Mouse (Mus musculus): ENCODE measurements around the gene Rdm1. TPM values are rescaled to one million over a fixed set of nuclear protein-coding genes. Genes with fewer than 3 reads are reported as not detected.
"Not testable (repeated sequence)": the region's sequence is repeated elsewhere in the genome, so short reads cannot be mapped to it uniquely, and the experiment has no call there.

Gene Rdm1
- polyA plus RNA-seq, 1 experiment = 13.9 TPM

DNA sequence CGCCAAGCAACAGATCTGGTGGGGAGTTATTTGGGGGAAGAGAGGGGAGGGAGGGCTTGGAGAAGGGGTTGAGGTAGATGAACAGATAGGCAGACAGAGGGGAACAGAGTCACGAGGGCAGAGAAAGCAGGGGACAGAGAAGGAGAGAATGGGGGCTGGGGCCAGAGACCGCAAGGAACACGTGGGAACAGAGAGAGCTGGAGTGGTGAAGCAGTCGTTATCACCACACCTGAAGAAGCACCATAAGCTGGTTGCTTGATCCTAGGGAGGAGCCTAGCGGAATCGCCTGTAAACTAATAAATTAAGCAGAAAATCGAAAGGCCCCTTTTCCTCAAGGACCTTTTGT is 373 bp upstream of the Rdm1 start:
- WGBS = 8% methylated on average over 8 of the region's 8 CpGs
- no peaks in the 10 kb centered on the region for H3K4me1 ChIP-seq (ENCODE audit: control insufficient read depth, insufficient read depth, low read length)
- no peaks in the 10 kb centered on the region for H3K27me3 ChIP-seq (ENCODE audit: control insufficient read depth, insufficient read depth, low read length)
- no peak overlapping the region for H3K27ac ChIP-seq (ENCODE audit: insufficient read depth, low read length)
- no peak for DNase-seq
- TF ChIP-seq CTCF (IDR thresholded peaks at IDR 0.05; ENCODE audit: borderline replicate concordance, insufficient read depth, low read depth, low read length) (no peak), POLR2A (IDR thresholded peaks at IDR 0.05; ENCODE audit: borderline replicate concordance, insufficient read depth, low read length) (no peak)
- peak overlapping the region; percentile 53 for H3K4me3 ChIP-seq (replicated peaks; ENCODE audit: insufficient read depth, low read depth, low read length)

DNA sequence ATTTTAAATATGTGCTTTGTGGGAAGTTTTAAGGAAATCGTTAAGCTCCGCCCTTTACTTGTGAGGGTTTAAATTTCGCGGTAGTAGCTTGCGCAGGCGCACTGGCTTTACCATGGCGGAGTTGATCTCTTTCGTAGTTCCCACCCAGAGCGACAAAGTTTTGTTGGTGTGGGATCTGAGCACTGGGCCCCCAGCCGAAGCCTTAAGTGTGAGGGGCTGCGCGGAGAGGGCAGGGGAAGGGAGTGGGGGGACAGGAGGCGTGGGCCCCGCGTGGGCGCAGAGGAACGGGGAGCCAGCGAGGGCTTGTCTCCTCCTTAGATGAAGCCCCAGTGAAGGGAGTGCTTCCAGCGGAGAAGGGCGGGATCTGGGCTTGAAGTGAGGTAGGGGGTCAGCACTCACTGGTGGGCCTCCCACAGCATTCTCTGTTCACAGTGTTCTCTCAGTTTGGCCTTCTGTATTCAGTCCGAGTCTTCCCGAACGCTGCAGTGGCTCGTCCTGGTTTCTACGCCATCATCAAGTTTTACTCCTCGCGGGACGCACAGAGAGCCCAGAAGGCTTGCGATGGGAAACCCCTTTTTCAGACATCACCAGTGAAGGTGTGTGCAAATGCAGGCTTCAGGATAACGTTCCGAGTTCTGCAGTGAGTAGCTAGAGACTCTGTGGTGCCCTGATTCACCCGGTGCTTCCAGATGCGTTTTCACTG is 1.0 kb downstream of the Rdm1 start:
- TF ChIP-seq CTCF (IDR thresholded peaks at IDR 0.05; ENCODE audit: borderline replicate concordance, insufficient read depth, low read depth, low read length) (no peak), POLR2A (IDR thresholded peaks at IDR 0.05; ENCODE audit: borderline replicate concordance, insufficient read depth, low read length) (no peak)
- peak; percentile 70 to 82 for DNase-seq
- Histone ChIP-seq H3K4me1 (ENCODE audit: control insufficient read depth, insufficient read depth, low read length) (no peaks in the 10 kb centered on the region), H3K4me3 (replicated peaks; ENCODE audit: insufficient read depth, low read depth, low read length) (peak overlapping the region; percentile 69), H3K27me3 (ENCODE audit: control insufficient read depth, insufficient read depth, low read length) (no peaks in the 10 kb centered on the region), H3K27ac (ENCODE audit: insufficient read depth, low read length) (no peak overlapping the region)
- WGBS = under 1% methylated on average over 32 of the region's 33 CpGs

DNA sequence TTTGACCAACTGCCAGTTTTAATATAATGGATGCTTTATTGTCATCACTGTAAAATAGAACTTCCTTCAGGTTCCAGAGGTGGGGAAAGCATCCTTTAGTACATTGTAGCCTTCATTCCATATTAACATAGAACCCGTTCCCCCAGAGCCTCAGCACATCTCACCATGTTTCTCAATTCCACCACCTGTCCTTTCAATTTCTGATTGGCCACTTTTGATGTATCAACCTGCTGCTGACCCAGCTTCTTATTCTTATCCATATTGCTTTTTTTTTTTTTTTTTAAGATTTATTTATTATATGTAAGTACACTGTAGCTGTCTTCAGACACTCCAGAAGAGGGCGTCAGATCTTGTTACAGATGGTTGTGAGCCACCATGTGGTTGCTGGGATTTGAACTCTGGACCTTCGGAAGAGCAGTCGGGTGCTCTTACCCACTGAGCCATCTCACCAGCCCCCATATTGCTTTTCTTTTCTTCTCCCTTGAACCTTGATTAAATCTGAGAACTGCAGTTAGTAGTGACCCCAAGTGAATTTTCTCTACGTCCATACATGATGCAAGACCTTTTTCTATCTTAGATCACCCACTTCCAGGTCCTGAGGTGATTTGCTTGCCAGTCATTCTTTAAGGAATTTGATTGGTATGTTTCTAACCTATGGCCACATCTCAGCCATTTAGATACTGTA is 1.9 kb downstream of the Rdm1 start:
- H3K4me1 ChIP-seq (ENCODE audit: control insufficient read depth, insufficient read depth, low read length); H3K27ac ChIP-seq (ENCODE audit: insufficient read depth, low read length); DNase-seq; H3K4me3 ChIP-seq (replicated peaks; ENCODE audit: insufficient read depth, low read depth, low read length); H3K27me3 ChIP-seq (ENCODE audit: control insufficient read depth, insufficient read depth, low read length): not testable (repeated sequence)
- 59% methylated on average over 4 of the region's 5 CpGs for WGBS

DNA sequence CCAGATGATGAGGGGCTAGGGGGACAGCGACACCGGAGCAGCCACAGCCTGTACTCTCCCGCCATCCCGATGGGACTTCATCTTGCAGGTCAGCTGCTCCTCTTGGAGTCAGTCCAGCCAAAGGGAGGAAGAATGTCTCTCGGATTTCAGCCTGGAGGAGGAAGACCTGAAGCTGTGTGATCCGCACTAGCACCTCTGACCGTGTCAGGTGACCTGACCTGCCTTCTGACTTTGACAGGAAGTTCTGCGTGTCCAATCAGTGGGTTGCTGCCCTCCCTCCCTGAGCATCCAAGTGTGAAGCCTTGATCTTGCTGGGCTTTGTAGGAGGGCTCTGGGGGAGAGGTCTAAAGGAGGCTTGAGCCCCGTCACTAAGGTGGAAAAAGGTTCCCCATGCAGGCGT is 8.7 kb downstream of the Rdm1 start:
- Histone ChIP-seq H3K27me3 (ENCODE audit: control insufficient read depth, insufficient read depth, low read length) (no peaks in the 10 kb centered on the region), H3K4me1 (ENCODE audit: control insufficient read depth, insufficient read depth, low read length) (no peaks in the 10 kb centered on the region; the same call in 1 of the 2 replicates), H3K27ac (ENCODE audit: insufficient read depth, low read length) (no peak overlapping the region), H3K4me3 (replicated peaks; ENCODE audit: insufficient read depth, low read depth, low read length) (no peak overlapping the region)
- no peak for DNase-seq
- TF ChIP-seq CTCF (IDR thresholded peaks at IDR 0.05; ENCODE audit: borderline replicate concordance, insufficient read depth, low read depth, low read length) = no peak
- TF ChIP-seq POLR2A (IDR thresholded peaks at IDR 0.05; ENCODE audit: borderline replicate concordance, insufficient read depth, low read length) = no peak
- whole genome bisulfite sequencing = 67% methylated on average over 10 of the region's 10 CpGs

DNA sequence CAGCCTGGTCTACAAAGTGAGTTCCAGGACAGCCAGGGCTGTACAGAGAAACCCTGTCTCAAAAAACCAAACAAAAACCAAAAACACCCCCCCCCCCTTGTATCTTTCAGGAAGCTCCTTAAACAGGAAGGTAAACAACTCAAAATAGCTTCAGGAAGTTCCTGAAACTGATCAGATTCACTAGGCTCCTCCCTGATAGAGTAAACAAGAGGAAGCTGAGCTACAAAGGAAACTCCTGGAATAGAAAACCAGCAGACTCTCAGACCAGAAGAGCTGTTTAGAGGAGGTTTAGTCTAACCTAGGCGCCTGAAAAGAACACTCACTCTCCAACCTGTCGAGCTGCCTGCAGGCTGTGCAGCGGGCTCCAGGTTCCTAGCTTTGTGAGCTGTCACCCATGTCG is 12.8 kb downstream of the Rdm1 start:
- 94% methylated on average over 4 of the region's 4 CpGs for WGBS
- H3K27ac ChIP-seq (ENCODE audit: insufficient read depth, low read length) = no peak overlapping the region
- no peaks in the 10 kb centered on the region; the same call in 1 of the 2 replicates for H3K4me1 ChIP-seq (ENCODE audit: control insufficient read depth, insufficient read depth, low read length)
- DNase-seq = no peak
- H3K27me3 ChIP-seq (ENCODE audit: control insufficient read depth, insufficient read depth, low read length) = no peaks in the 10 kb centered on the region
- no peak overlapping the region for H3K4me3 ChIP-seq (replicated peaks; ENCODE audit: insufficient read depth, low read depth, low read length)
- TF ChIP-seq POLR2A (IDR thresholded peaks at IDR 0.05; ENCODE audit: borderline replicate concordance, insufficient read depth, low read length) (no peak), CTCF (IDR thresholded peaks at IDR 0.05; ENCODE audit: borderline replicate concordance, insufficient read depth, low read depth, low read length) (no peak)

DNA sequence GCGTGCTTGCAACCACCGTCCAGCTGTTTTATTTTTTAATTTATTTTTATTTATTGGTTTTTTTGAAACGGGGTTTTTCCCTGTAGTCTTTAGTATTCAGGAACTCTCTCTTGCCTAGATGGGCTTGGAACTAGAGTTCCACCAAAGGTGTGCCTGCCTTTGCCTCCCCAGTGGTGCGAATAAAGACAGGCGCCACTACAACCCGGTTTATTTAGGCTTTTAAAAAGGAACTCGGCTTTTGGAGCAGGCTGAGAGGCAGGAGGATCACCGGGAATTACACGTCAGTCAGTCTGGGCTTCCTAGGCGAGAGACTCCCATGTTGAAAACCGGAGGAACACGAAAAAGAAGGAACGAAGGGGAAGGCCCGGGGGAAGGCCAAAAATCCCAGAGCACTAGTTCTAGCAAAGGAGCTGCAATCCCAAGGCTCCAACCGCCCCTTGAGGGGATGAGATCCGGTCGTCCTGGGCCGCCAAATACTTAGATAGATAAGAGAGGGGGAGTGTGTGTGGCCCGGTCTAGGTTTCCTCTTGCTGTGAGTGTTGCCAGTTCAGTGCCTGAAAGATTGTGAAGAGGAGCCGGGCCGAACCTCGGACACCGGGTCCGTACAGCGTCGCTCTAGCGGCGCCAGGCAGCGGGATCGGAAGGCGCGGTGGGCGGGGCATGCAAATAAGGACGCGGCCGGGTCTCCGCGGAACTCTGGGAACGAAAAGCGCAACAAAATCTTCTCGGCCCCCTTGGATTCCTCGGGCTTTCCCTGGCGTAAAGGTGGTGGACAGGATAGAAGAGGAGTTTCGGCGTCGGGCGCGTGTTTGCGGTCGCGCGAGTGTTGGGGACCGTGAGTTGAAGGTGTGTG is 14.1 kb downstream of the Rdm1 start:
- peak; percentile 86 to 88 for DNase-seq
- peak; percentile 59 for TF ChIP-seq POLR2A (IDR thresholded peaks at IDR 0.05; ENCODE audit: borderline replicate concordance, insufficient read depth, low read length)
- 4% methylated on average over 52 of the region's 53 CpGs for WGBS
- not testable (repeated sequence) for H3K27me3 ChIP-seq (ENCODE audit: control insufficient read depth, insufficient read depth, low read length); H3K4me1 ChIP-seq (ENCODE audit: control insufficient read depth, insufficient read depth, low read length)
- peak overlapping the region; percentile 94 for H3K27ac ChIP-seq (ENCODE audit: insufficient read depth, low read length)
- H3K4me3 ChIP-seq (replicated peaks; ENCODE audit: insufficient read depth, low read depth, low read length) = peak overlapping the region; percentile 56

DNA sequence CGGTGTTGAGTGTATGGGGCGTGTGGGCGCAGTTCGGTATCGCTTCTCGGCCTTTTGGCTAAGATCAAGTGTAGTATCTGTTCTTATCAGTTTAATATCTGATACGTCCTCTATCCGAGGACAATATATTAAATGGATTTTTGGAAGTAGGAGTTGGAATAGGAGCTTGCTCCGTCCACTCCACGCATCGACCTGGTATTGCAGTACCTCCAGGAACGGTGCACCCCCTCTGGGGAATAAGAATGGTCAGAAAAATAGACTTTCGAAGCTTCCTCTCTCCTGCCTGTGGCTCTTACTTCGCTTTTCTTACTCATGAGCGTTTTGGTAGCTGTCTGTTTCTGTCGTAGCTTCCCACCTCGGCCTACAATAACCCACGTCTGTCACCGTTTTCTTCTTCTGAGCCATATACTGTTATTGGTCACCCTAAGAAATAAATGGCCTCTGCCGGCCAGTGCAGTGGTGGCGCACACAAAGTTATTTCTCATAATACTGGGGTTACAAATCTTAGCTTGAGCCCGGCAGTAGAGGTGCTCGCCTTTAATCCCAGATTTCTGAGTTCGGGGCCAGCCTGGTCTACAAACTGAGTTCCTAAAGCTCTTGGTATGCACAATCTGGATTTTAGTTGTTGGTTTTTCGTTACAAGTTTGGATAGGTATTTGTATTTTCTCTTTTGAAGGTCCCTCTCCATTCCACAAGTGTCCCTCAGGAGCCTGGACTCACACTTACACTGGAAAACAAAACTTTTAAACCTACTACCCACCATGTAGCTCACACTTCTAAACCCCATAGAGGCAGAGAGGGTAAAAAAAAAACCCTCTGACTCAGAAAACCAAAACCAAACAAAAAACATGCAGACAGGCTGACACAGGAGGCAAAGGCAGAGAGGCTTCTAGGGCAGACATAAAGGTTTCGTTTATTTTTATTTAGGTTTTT is 15.0 kb downstream of the Rdm1 start:
- DNase-seq = peak; percentile 49 to 53
- 5% methylated on average over 13 of the region's 26 CpGs for WGBS
- H3K4me1 ChIP-seq (ENCODE audit: control insufficient read depth, insufficient read depth, low read length); H3K27me3 ChIP-seq (ENCODE audit: control insufficient read depth, insufficient read depth, low read length); H3K4me3 ChIP-seq (replicated peaks; ENCODE audit: insufficient read depth, low read depth, low read length): not testable (repeated sequence)
- H3K27ac ChIP-seq (ENCODE audit: insufficient read depth, low read length) = peak overlapping the region; percentile 86; the same call in 1 of the 2 replicates
